Mouse (Mus musculus) Muller cell, postnatal 12 days (primary cell): ENCODE measurements around the gene Olfr1341.

Experiments used
- DNase-seq: peaks from one replicate; pipeline ENCODE4 v3.0.0-alpha.2; 2015; ENCODE audit errors: inconsistent ontology term

The Olfr1341 gene

GRCm38 (mm10) chr4:118703223-118703622 lies at the start of gene Olfr1341:
Gene Olfr1341 (plus strand): TSS chr4:118703523.
- no peak for DNase-seq

GRCm38 (mm10) chr4:118658652-118659051 lies 44.7 kb upstream of the Olfr1341 start, which contains the start of gene Olfr62:
Gene Olfr62 (plus strand): TSS chr4:118658952.
- no peak for DNase-seq

GRCm38 (mm10) chr4:118687086-118687485 lies 16.2 kb upstream of the Olfr1341 start:
- DNase-seq = no peak

- no peak for DNase-seq
These were observed 10.8 kb upstream of the Olfr1341 start, which contains the start of gene Olfr1342 for GRCm38 (mm10) chr4:118692412-118692973. Gene Olfr1342 (minus strand): TSS chr4:118692756.

GRCm38 (mm10) chr4:118693812-118694211 lies 9.5 kb upstream of the Olfr1341 start:
- no peak for DNase-seq

GRCm38 (mm10) chr4:118708086-118708485 lies 4.8 kb downstream of the Olfr1341 start:
- DNase-seq = no peak

GRCm38 (mm10) chr4:118711656-118712055 lies 8.3 kb downstream of the Olfr1341 start:
- DNase-seq = no peak

- DNase-seq = no peak
These were observed 16.5 kb downstream of the Olfr1341 start, which contains the start of gene Olfr1340 for GRCm38 (mm10) chr4:118719838-118720237. Gene Olfr1340 (plus strand): TSS chr4:118720138.

GRCm38 (mm10) chr4:118721742-118722483 lies 18.6 kb downstream of the Olfr1341 start:
- DNase-seq = no peak

- DNase-seq = no peak
These were observed 28.6 kb downstream of the Olfr1341 start, which contains the start of gene Olfr1339 for GRCm38 (mm10) chr4:118731875-118732274. Gene Olfr1339 (plus strand): TSS chr4:118732175.

GRCm38 (mm10) chr4:118739574-118739973 lies 36.3 kb downstream of the Olfr1341 start:
- no peak for DNase-seq

GRCm38 (mm10) chr4:118740988-118741698 lies 37.8 kb downstream of the Olfr1341 start:
- no peak for DNase-seq

- no peak for DNase-seq
These were observed 38.6 kb downstream of the Olfr1341 start for GRCm38 (mm10) chr4:118741881-118742280.

- DNase-seq = no peak
These were observed 55.3 kb downstream of the Olfr1341 start, which contains the start of gene Olfr1338 for GRCm38 (mm10) chr4:118758637-118759036. Gene Olfr1338 (minus strand): TSS chr4:118758737.
